Mouse (Mus musculus): ENCODE results near the gene 9130213A22Rik.
A peak's percentile ranks its signal among the peaks of the same experiment; 100 is the strongest.

The 9130213A22Rik gene

GRCm38 (mm10) chr11:69123693-69124497 is 1.5 kb upstream of the 9130213A22Rik start:
- peak; percentile 96 for DNase-seq (ENCODE audit: low read depth, low spot score)

- peak; percentile 91 for DNase-seq (ENCODE audit: low read depth, low spot score)
Observed at GRCm38 (mm10) chr11:69123056-69123692, 785 bp upstream of the 9130213A22Rik start.

- no peak for DNase-seq (ENCODE audit: low read depth, low spot score)
Observed at GRCm38 (mm10) chr11:69121741-69122335, 551 bp downstream of the 9130213A22Rik start.

- DNase-seq (ENCODE audit: low read depth, low spot score) = no peak
Observed at GRCm38 (mm10) chr11:69121001-69121740, 1.2 kb downstream of the 9130213A22Rik start.

- no peak for DNase-seq (ENCODE audit: low read depth, low spot score)
Observed at GRCm38 (mm10) chr11:69120221-69121000, 2.0 kb downstream of the 9130213A22Rik start, which contains the start of gene Hes7. Gene Hes7, plus strand, starts transcription at chr11:69120404.

- DNase-seq (ENCODE audit: low read depth, low spot score) = no peak
Observed at GRCm38 (mm10) chr11:69119446-69120155, 2.8 kb downstream of the 9130213A22Rik start.

- DNase-seq (ENCODE audit: low read depth, low spot score) = peak; percentile 90
Observed at GRCm38 (mm10) chr11:69118765-69119164, 3.6 kb downstream of the 9130213A22Rik start.

GRCm38 (mm10) chr11:69117737-69118695 is 4.4 kb downstream of the 9130213A22Rik start:
- no peak for DNase-seq (ENCODE audit: low read depth, low spot score)

GRCm38 (mm10) chr11:69116843-69117242 is 5.5 kb downstream of the 9130213A22Rik start:
- DNase-seq (ENCODE audit: low read depth, low spot score) = no peak

GRCm38 (mm10) chr11:69114621-69115020 is 7.8 kb downstream of the 9130213A22Rik start:
- DNase-seq (ENCODE audit: low read depth, low spot score) = no peak

- no peak for DNase-seq (ENCODE audit: low read depth, low spot score)
Observed at GRCm38 (mm10) chr11:69114018-69114417, 8.4 kb downstream of the 9130213A22Rik start.

GRCm38 (mm10) chr11:69111865-69112264 is 10.5 kb downstream of the 9130213A22Rik start:
- no peak for DNase-seq (ENCODE audit: low read depth, low spot score)

- DNase-seq (ENCODE audit: low read depth, low spot score) = no peak
Observed at GRCm38 (mm10) chr11:69111051-69111810, 11.2 kb downstream of the 9130213A22Rik start.

- peak; percentile 95 for DNase-seq (ENCODE audit: low read depth, low spot score)
Observed at GRCm38 (mm10) chr11:69110319-69111046, 11.9 kb downstream of the 9130213A22Rik start.

- DNase-seq (ENCODE audit: low read depth, low spot score) = no peak
Observed at GRCm38 (mm10) chr11:69109032-69109900, 13.1 kb downstream of the 9130213A22Rik start.

- no peak for DNase-seq (ENCODE audit: low read depth, low spot score)
Observed at GRCm38 (mm10) chr11:69108223-69108622, 14.2 kb downstream of the 9130213A22Rik start.

GRCm38 (mm10) chr11:69107676-69108075 is 14.7 kb downstream of the 9130213A22Rik start:
- no peak for DNase-seq (ENCODE audit: low read depth, low spot score)

Measured in forelimb bud, embryonic 11.5 days (tissue).